Mouse (Mus musculus): ENCODE results near the gene 1300017J02Rik. TPM values are rescaled to one million over a fixed set of nuclear protein-coding genes. Genes with fewer than 3 reads are reported as not detected.

The 1300017J02Rik gene
- total RNA-seq (2023), result not detected

GRCm38 (mm10) chr9:103304927-103305326 is at the start of gene 1300017J02Rik, which contains the start of gene Topbp1:
1300017J02Rik (minus strand) TSS chr9:103305082.
Topbp1 (plus strand) TSS chr9:103305215.

DNA sequence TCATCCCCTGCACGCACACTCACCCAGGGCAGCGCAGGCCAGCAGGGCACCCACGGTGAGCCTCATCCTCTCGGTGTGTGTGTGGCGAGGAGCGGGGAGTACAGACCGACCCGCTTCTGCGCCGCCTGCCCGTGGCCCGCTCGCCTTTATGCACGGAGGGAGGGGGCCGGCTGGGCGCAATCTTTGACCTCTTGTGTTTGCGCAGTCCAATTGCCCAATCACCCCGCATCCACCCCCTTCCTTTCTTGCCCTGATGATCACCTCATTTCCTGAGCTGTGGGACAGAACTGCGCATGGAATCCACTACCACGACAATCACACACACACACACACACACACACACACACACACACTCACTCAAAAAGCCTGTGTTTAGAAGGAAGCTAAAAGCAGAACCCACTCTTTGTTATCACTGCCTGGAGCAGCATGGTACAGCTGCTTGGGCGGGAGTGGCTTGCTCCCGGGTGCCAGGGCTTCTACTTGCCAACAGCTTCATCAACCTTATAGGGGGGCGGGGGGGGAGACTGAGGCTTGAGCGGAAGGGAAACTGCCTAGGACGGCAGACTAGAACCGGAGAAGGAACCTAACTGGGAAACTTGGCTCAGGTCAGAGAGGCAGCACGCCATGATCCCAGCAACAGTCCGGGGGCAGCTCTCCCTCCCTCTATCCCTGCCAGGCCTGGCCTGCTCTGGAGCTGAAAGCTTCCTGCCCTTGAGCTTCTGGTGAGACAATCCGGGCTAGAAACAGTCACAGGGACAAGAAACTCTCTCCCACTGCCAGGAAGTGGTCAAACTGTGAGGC is 74.5 kb downstream of the 1300017J02Rik start, which contains the start of the genes Gm20425 and Trf:
Gene Gm20425, minus strand, starts transcription at position 157 of the 801 bp plus-strand sequence.
Gene Trf, minus strand, starts transcription at position 294 of the 801 bp plus-strand sequence.

GRCm38 (mm10) chr9:103201561-103202260 is 103.2 kb downstream of the 1300017J02Rik start, which contains the start of gene Srprb:
Srprb (minus strand) TSS chr9:103202137.

Other genes starting within 250 kb of the 1300017J02Rik start
- gene Rab6b, start 193.3 kb downstream of the 1300017J02Rik start, total RNA-seq (2023), result 1 to 10 TPM in 1 of 2 experiments, under 1 TPM in 1; 0.79 to 1.3 TPM
- gene Srprb, start 102.9 kb downstream of the 1300017J02Rik start, total RNA-seq (2023), result 10 to 100 TPM; 15.0 to 17.3 TPM
- gene Gm20425, start 74.8 kb downstream of the 1300017J02Rik start, total RNA-seq (2023), result 1 to 10 TPM in 1 of 2 experiments, not detected in 1; 9.0 TPM
- gene Trf, start 74.6 kb downstream of the 1300017J02Rik start, total RNA-seq (2023), result 100 to 1,000 TPM; 657 to 970 TPM
- 10 to 100 TPM; 32.3 to 32.8 TPM for gene Topbp1, start 133 bp upstream of the 1300017J02Rik start, total RNA-seq (2023)
- 10 to 100 TPM; 98.0 to 98.6 TPM for gene Cdv3, start 60.8 kb upstream of the 1300017J02Rik start, total RNA-seq (2023)
- gene Bfsp2, start 175.3 kb upstream of the 1300017J02Rik start, total RNA-seq (2023), result not detected

Data from monocyte, adult 59 days (primary cell).